ENCODE assay signal across 14 mouse cellular contexts in the genomic region with DNA sequence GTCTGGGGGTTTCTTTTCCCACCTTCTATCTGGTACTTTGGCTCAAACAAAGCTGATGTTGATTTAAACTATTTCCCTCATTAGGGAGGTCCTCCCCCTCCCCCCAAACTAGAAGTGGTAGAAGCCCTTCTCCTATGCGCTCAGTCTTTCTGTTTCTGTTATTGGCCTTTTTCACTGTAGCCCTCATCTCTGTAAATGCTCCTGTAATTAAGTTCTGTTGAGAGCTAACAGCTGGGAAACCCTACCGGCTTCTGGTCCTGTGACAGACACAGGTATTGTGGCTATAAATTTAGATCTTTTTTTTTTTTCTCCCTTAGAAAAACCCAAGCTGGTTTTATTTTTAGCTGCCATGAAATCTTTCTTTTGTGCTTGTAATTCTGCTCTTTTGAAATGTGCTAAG.
"Had no signal": no experiment of that assay in that cellular context is flagged by ENCODE, and none has a peak within 500 bp of the region (broad histone marks: within the 10 kb centered on the region; RNA-seq: fewer than 3 reads in every experiment).

No protein-coding gene starts in this region.

- H3K9me3 ChIP-seq: midbrain, embryonic 10.5 days; midbrain, embryonic 12.5 days; neural tube, embryonic 12.5 days; stomach, embryonic 15.5 days had no signal

- H3K27ac ChIP-seq: midbrain, embryonic 10.5 days; midbrain, embryonic 12.5 days; neural tube, embryonic 12.5 days; stomach, embryonic 15.5 days; stomach, postnatal 0 days had no signal

- H3K4me1 ChIP-seq: midbrain, embryonic 10.5 days; midbrain, embryonic 12.5 days; neural tube, embryonic 12.5 days; stomach, embryonic 15.5 days had no signal

- H3K36me3 ChIP-seq: midbrain, embryonic 10.5 days; midbrain, embryonic 12.5 days; neural tube, embryonic 12.5 days; stomach, embryonic 15.5 days had no signal

- H3K27me3 ChIP-seq: midbrain, embryonic 12.5 days; neural tube, embryonic 12.5 days; stomach, embryonic 15.5 days had no signal

- H3K4me3 ChIP-seq: midbrain, embryonic 10.5 days; midbrain, embryonic 12.5 days; neural tube, embryonic 12.5 days; stomach, embryonic 15.5 days had no signal

- H3K9ac ChIP-seq: lung, embryonic 14.5 days; midbrain, embryonic 12.5 days; neural tube, embryonic 12.5 days; stomach, embryonic 15.5 days had no signal

- H3K4me2 ChIP-seq: lung, embryonic 14.5 days; midbrain, embryonic 12.5 days; neural tube, embryonic 12.5 days; stomach, embryonic 15.5 days had no signal

- DNase-seq: lung, adult 18-20 months; lung, embryonic 14.5 days; lung, postnatal 10 days; lung, postnatal 4 days; midbrain, embryonic 14.5 days; right cerebral cortex, postnatal 14 days; thymus, adult 18-20 months; thymus, postnatal 14 days; thymus, postnatal 4 days had no signal
